Mouse (Mus musculus) MEL (cell line): ENCODE measurements at regions not wholly inside any gene's neighbourhood (a gene's known extent, or its start where the extent isn't known, plus 50 kb on each side); places are given as distances from the start of the nearest gene placed in this dataset.

Experiments
- BHLHE40 ChIP-seq: IDR thresholded peaks from 2 replicates; pipeline ENCODE4 v1.6.1; 2012; ENCODE audit warnings: low read depth, mild to moderate bottlenecking, inconsistent platforms, low read length, improper control_type of control experiment, borderline replicate concordance
- EP300 ChIP-seq, 2 experiments: IDR thresholded peaks; 2 replicates each; pipeline ENCODE4 v1.6.1; 2011; ENCODE audit warnings: improper control_type of control experiment in 2 of 2, low read length in 2 of 2, low read depth in 1 of 2, mild to moderate bottlenecking in 1 of 2
- TAL1 ChIP-seq: IDR thresholded peaks from 2 replicates; pipeline ENCODE4 v1.6.1; 2012; ENCODE audit warnings: mild to moderate bottlenecking, inconsistent platforms, low read length, moderate library complexity, mixed read lengths

GRCm38 (mm10) chr1:128854649-128855048 is 262.6 kb upstream of the Cxcr4 start:
- TF ChIP-seq TAL1 (no peak), BHLHE40 (no peak), EP300 (IDR thresholded peaks at IDR 0.05; ENCODE audit: low read depth in 1 of 2, low read length in 2 of 2) (no peak)
